Mouse (Mus musculus) forebrain, embryonic 10.5 days (tissue): ENCODE data around the gene Vmn2r121. TPM values are rescaled to one million over a fixed set of nuclear protein-coding genes. Genes with fewer than 3 reads are reported as not detected.

Experiments
- DNase-seq: peaks from one replicate; pipeline ENCODE4 v3.0.0-alpha.2; 2017; ENCODE audit warnings: low spot score; ENCODE audit errors: extremely low spot score
- H3K27ac ChIP-seq: fragments of 300-500 bp; sonication (generic); 2 replicates; pipeline ENCODE4 v1.5.1; 2016; ENCODE audit warnings: mild to moderate bottlenecking
- H3K27me3 ChIP-seq: fragments of 300-500 bp; sonication (generic); 2 replicates; pipeline ENCODE4 v1.6.1; 2016; ENCODE audit warnings: mild to moderate bottlenecking; ENCODE audit not compliant: poor library complexity, severe bottlenecking
- H3K36me3 ChIP-seq: fragments of 300-500 bp; sonication (generic); replicated peaks from 2 replicates; pipeline ENCODE4 v1.6.1; 2016; ENCODE audit warnings: mild to moderate bottlenecking, moderate library complexity
- H3K4me1 ChIP-seq: fragments of 300-500 bp; sonication (generic); 2 replicates; pipeline ENCODE4 v1.6.1; 2016
- H3K4me3 ChIP-seq: fragments of 300-500 bp; sonication (generic); 2 replicates; pipeline ENCODE4 v1.5.1; 2016; ENCODE audit warnings: mild to moderate bottlenecking, moderate library complexity
- H3K9me3 ChIP-seq: fragments of 300-500 bp; sonication (generic); 2 replicates; pipeline ENCODE4 v1.6.1; 2016; ENCODE audit warnings: mild to moderate bottlenecking, moderate library complexity
- WGBS: fragments of 180-500 bp; shearing (Covaris S2); methylation state at CpG from one replicate; pipeline ENCODE4 v1.1.7; 2016; 5-methylcytosine and 5-hydroxymethylcytosine counted together
- polyA plus RNA-seq: library from polyadenylated mRNA; unstranded; fragments of >200 nt; fragmentation: Nextera tagmentation; extraction: Ambion mirVana; gene quantifications from 2 replicates; pipeline ENCODE4 v1.2.1, GENCODE M21; 2016

Vmn2r121 gene
- polyA plus RNA-seq: not detected in 2 replicates

- WGBS: 76% methylated on average over 5 of the region's 5 CpGs
- Histone ChIP-seq H3K27me3 (no peaks in the 10 kb centered on the region), H3K4me1 (no peaks in the 10 kb centered on the region), H3K36me3 (no peaks in the 10 kb centered on the region), H3K27ac (no peak within 1 kb of the TSS), H3K4me3 (no peak within 1 kb of the TSS), H3K9me3 (no peaks in the 10 kb centered on the region)
- DNase-seq: no peak
These were observed at the start of gene Vmn2r121 for GRCm38 (mm10) chrX:124135852-124136251. Gene Vmn2r121, minus strand, starts transcription at chrX:124135952.
